Mouse (Mus musculus) E14TG2a.4 (cell line): ENCODE measurements around the gene Nmnat1.
A peak's percentile ranks its signal among the peaks of the same experiment; 100 is the strongest.
"Not testable (repeated sequence)": the region's sequence is repeated elsewhere in the genome, so short reads cannot be mapped to it uniquely, and the experiment has no call there.

Experiments
- H3K27me3 ChIP-seq: 2 replicates; pipeline ENCODE4 v1.6.1; 2014; ENCODE audit warnings: low read length, control low read depth; ENCODE audit not compliant: insufficient read depth
- H3K36me3 ChIP-seq: 2 replicates; pipeline ENCODE4 v1.6.1; 2014; ENCODE audit warnings: low read length, control low read depth; ENCODE audit not compliant: insufficient read depth
- H3K4me1 ChIP-seq: replicated peaks from 2 replicates; pipeline ENCODE4 v1.6.1; 2014; ENCODE audit warnings: low read depth, low read length, control low read depth
- H3K4me3 ChIP-seq: replicated peaks from 2 replicates; pipeline ENCODE4 v1.5.1; 2014; ENCODE audit warnings: mild to moderate bottlenecking, low read length
- H3K9me3 ChIP-seq: 2 replicates; pipeline ENCODE4 v1.6.1; 2014; ENCODE audit warnings: low read length, control low read depth
- CTCF ChIP-seq: conservative IDR thresholded peaks from 2 replicates; pipeline ENCODE4 v1.5.1; 2014; ENCODE audit warnings: low read length
- NANOG ChIP-seq: IDR thresholded peaks from 2 replicates; pipeline ENCODE4 v1.6.1; 2014; ENCODE audit warnings: borderline replicate concordance, low read length, mixed read lengths
- POU5F1 ChIP-seq: IDR thresholded peaks from 2 replicates; pipeline ENCODE4 v1.6.1; 2014; ENCODE audit warnings: low read length, borderline replicate concordance

The Nmnat1 gene

DNA sequence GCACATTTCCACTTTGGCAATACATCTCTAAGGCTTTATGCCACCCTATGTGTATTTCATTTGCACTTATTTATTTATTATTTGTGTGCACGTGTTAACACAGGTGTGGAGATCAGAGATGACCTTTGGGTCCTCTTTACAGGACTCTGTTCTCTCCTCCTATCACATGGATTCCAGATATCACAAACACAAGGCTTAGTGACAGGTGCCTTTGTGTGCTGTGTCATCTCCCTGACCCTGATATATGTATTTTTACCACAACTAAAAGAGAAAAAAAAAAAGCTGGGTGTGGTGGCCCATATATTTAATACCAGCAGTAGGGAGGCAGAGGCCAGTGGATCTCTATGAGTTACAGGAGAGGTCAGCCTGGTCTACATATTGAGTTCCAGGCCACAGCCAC lies 40.5 kb downstream of the Nmnat1 start:
- TF ChIP-seq POU5F1 (no peak), NANOG (no peak), CTCF (no peak)
- Histone ChIP-seq H3K36me3 (no peaks in the 10 kb centered on the region), H3K4me3 (peak overlapping the region; percentile 73), H3K4me1 (peaks cover 32% of the 10 kb centered on the region), H3K27me3 (no peaks in the 10 kb centered on the region), H3K9me3 (no peaks in the 10 kb centered on the region)

DNA sequence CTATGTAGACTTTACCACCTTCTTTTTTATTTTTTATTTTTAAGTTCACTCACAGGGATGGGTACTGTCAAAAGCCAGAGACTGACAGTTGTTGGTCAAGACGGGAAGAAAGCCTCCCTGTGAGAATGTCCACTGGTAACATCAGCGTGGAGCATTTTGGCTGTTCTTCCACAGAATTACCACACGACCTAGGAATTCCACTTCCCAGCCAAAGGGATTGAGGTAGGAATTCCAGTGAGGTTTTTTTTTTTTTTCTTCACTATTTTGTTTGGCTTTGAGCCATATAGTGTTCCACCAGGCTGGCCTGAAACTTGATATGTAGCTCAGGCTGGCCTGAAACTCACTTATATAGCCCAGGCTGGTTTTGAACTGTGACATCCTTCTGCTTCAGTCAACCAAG lies 42.6 kb downstream of the Nmnat1 start:
- Histone ChIP-seq H3K9me3 (no peaks in the 10 kb centered on the region), H3K27me3 (no peaks in the 10 kb centered on the region), H3K4me3 (no peak overlapping the region), H3K4me1 (peaks cover 32% of the 10 kb centered on the region), H3K36me3 (no peaks in the 10 kb centered on the region)
- TF ChIP-seq POU5F1: no peak
- no peak for TF ChIP-seq NANOG
- no peak for TF ChIP-seq CTCF

DNA sequence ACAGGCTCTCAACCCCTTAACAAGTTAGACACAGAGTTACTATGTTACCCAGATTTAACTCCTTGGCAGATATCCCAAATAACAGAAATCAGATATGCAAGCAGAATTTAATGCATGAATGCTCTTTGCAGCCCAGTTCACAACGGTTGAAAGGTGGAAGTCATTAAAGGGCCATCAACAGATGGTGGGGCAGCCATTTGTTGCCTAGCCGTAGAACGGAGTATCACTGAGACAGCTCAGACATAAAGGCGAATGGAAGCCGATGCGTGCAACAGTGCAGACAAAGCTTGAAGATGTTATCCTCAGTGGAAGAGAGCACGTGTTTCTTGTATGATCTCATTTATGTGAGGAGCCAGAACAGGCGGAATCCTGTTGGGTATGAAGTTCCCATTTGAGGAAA lies 44.4 kb downstream of the Nmnat1 start:
- Histone ChIP-seq H3K36me3 (no peaks in the 10 kb centered on the region), H3K4me1 (peaks cover 19% of the 10 kb centered on the region), H3K4me3 (no peak overlapping the region), H3K27me3 (no peaks in the 10 kb centered on the region), H3K9me3 (no peaks in the 10 kb centered on the region)
- TF ChIP-seq POU5F1 (no peak), NANOG (no peak), CTCF (no peak)

DNA sequence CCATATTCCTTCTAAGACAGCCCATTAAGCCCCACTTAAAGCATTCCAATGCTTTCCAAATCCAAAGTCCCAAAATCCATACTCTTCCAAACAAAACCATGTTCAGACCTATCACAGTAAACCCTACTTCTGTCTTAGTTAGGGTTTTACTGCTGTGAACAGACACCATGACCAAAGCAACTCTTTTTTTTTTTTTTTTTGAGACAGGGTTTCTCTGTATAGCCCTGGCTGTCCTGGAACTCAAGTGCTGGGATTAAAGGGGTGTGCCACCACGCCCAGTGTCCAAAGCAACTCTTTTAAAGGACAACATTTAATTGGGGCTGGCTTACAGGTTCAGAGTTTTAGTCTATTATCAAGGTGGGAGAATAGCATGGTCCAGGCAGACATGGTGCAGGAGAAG lies 53.1 kb downstream of the Nmnat1 start:
- not testable (repeated sequence) for H3K27me3 ChIP-seq, H3K4me3 ChIP-seq, H3K9me3 ChIP-seq, H3K36me3 ChIP-seq
- H3K4me1 ChIP-seq: peaks cover 30% of the 10 kb centered on the region

DNA sequence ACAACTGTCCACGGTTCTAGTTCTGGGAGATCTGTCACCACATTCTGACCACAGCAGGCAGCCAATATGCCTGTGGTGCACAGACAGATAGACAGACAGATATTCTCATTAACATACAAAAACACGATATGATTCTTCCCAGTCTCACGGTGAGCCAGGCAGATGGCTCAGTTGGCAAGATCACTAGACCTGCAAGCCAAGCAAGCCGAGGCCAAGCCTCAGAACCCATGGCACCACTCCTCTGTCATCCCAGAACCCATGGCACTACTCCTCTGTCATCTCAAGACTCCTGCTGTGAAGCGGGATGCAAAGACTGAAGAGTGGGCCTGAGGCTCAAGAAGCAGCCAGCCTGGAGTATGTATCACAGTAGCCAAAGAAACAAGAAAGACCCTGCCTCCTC lies 55.4 kb downstream of the Nmnat1 start:
- TF ChIP-seq POU5F1 (no peak), NANOG (no peak), CTCF (no peak)
- no peak overlapping the region for H3K4me3 ChIP-seq

DNA sequence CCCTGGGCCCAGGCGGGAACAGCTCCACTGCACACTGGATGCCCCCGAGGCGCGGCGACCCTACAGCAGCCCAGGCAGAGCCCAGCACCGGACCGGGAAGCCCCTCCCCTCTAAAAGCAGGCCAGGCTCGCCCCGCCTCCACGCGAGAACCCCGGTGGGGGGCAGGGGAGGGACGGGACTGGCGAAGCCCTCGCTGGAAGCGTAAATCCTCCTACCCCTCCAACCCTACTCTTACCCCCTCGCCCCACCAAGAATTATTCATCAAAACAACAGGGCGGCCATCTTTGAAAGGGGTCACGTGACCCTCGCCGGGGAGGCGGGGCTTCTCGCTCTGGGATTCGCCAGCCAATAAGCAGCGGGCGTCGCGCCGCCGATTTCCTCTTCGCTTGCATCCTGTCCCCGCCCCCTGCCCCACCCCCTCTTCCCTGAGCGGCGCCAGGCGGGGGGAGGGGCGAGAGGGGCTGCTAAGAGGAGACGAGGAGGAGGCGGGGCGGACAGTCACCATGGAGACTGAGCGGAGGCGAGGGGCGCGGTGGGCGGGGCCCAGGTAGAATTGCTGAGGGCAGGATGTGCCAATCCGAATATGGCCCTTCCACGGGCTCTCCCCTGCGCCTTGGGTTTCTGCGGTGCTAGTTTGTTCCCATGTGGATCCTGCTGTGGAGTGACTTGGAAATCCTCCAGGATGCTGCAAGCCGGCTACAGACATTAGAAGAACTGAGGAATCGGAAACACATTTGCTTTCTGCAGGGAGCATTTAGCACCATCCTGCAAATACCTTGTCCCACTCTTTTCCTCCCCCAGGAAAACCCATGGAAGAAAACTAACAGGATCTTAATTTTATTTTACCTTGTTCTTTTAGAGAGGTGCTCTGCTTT lies 58.4 kb downstream of the Nmnat1 start, which contains the start of gene Ube4b:
Gene Ube4b (minus strand): TSS at position 425 of the 875 bp plus-strand sequence.
- Histone ChIP-seq H3K27me3 (no peaks in the 10 kb centered on the region), H3K36me3 (peaks cover 7% of the 10 kb centered on the region), H3K4me1 (peaks cover 47% of the 10 kb centered on the region), H3K4me3 (peak within 1 kb of the TSS; percentile 97), H3K9me3 (peaks cover 3% of the 10 kb centered on the region)
- TF ChIP-seq POU5F1 (no peak), CTCF (no peak), NANOG (no peak)

More for the DNA sequence above, 55.4 kb downstream of the Nmnat1 start:
- H3K36me3 ChIP-seq: no peaks in the 10 kb centered on the region
- H3K9me3 ChIP-seq: no peaks in the 10 kb centered on the region
- peaks cover 41% of the 10 kb centered on the region for H3K4me1 ChIP-seq
- no peaks in the 10 kb centered on the region for H3K27me3 ChIP-seq

DNA sequence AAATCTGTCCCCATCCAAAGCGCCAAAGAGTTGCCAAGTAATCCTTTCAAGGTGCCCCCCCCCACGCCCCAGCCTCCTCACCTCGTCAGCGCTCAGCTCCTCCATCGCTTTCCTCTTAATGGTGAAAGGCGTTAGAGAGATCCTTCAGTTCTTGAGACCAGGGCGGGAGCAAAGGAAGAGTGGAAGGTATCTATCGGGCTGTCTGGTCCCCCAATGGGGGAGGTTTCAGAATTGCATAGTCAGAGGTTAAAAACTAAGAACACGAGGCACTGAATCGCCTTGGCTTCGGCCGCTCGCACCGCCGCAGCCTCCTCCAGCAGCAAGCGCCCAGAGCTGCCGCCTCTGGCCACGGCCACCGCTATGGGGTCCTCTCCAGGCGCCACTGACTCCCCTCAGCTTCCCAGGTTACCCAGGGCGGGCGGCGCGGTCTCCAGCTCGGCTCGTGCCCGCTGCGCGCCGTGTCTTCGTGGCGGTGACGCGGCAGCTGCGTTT lies 59.2 kb downstream of the Nmnat1 start:
- H3K36me3 ChIP-seq: peaks cover 13% of the 10 kb centered on the region
- H3K4me1 ChIP-seq: peaks cover 45% of the 10 kb centered on the region
- H3K27me3 ChIP-seq: no peaks in the 10 kb centered on the region
- peak overlapping the region; percentile 97 for H3K4me3 ChIP-seq
- TF ChIP-seq NANOG (no peak), CTCF (no peak), POU5F1 (no peak)
- H3K9me3 ChIP-seq: peaks cover 10% of the 10 kb centered on the region

DNA sequence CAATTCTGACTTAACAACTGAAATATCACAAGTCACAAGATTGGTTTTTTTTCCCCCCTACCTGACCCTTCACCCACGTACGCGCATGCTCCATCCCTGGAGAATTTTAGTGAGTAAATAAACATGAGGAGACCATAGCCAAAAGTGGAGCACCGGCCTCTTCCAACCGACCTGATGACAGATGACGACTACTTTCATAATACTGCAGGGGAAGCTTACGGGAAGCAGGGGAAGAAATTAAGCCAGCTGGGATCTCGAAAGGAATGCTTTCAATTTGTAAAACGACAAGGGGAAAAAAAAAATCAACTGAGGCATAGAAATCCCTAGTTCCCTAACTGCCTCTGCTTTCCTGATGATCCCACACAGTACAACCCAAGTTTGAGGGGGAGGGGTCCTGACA lies 60.2 kb downstream of the Nmnat1 start:
- H3K9me3 ChIP-seq: peaks cover 10% of the 10 kb centered on the region
- TF ChIP-seq CTCF: no peak
- no peak for TF ChIP-seq NANOG
- no peak for TF ChIP-seq POU5F1

DNA sequence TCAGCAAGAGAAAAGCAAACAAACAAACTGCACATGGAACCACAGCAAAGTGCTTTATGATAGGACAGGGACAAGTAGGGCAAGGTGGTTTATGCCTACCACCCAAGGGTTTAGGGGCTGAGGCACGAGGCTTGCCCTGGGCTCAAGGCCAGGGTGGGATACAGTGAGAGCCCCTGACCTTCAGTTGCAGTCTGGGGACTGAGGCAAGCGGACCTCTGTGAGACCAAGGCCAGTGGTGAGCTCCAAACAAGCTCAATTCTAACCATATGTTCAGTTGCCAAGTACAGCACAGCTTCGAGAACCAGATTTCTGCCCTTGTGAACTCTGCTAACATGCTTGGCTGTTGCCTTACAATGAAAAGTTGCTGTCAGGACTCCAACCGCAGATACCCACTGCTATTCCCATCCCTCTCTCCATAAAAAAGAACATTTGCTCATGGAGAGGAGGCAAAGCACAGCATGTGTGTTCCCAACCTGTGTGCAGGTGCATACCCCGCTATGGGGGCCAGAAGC lies 67.1 kb downstream of the Nmnat1 start:
- Histone ChIP-seq H3K9me3 (peaks cover 10% of the 10 kb centered on the region), H3K4me3 (no peak overlapping the region), H3K4me1 (peaks cover 79% of the 10 kb centered on the region), H3K27me3 (no peaks in the 10 kb centered on the region), H3K36me3 (peaks cover 51% of the 10 kb centered on the region)
- TF ChIP-seq NANOG (no peak), CTCF (no peak), POU5F1 (no peak)

More for the DNA sequence above, 60.2 kb downstream of the Nmnat1 start:
- H3K4me1 ChIP-seq: peaks cover 53% of the 10 kb centered on the region
- peaks cover 22% of the 10 kb centered on the region for H3K36me3 ChIP-seq
- peak overlapping the region; percentile 97 for H3K4me3 ChIP-seq
- H3K27me3 ChIP-seq: no peaks in the 10 kb centered on the region
